Mouse (Mus musculus) hindbrain, embryonic 15.5 days (tissue): ENCODE data around the gene Adgrb2. TPM values are rescaled to one million over a fixed set of nuclear protein-coding genes. Genes with fewer than 3 reads are reported as not detected.

ENCODE experiments used
- ATAC-seq: fragments of 200-750 bp; cut with Nextera tagmentation; 2 replicates; pipeline ENCODE4 v1.8.0; 2017; ENCODE audit warnings: low read depth, moderate number of reproducible peaks, moderate TSS enrichment; ENCODE audit not compliant: low FRiP score
- H3K27ac ChIP-seq: fragments of 300-500 bp; sonication (generic); replicated peaks from 2 replicates; pipeline ENCODE4 v1.5.1; 2015; ENCODE audit warnings: mild to moderate bottlenecking, inconsistent platforms
- H3K27me3 ChIP-seq: fragments of 300-500 bp; sonication (generic); 2 replicates; pipeline ENCODE4 v1.6.1; 2015; ENCODE audit warnings: control low read depth, inconsistent platforms
- H3K36me3 ChIP-seq: fragments of 300-500 bp; sonication (generic); 2 replicates; pipeline ENCODE4 v1.6.1; 2015; ENCODE audit warnings: control low read depth, inconsistent platforms
- H3K4me1 ChIP-seq: fragments of 300-500 bp; sonication (generic); replicated peaks from 2 replicates; pipeline ENCODE4 v1.6.1; 2015; ENCODE audit warnings: control low read depth, inconsistent platforms
- H3K4me2 ChIP-seq: fragments of 300-500 bp; sonication (generic); 2 replicates; pipeline ENCODE4 v1.6.1; 2015; ENCODE audit warnings: moderate library complexity, mild to moderate bottlenecking, inconsistent platforms
- H3K4me3 ChIP-seq: fragments of 300-500 bp; sonication (generic); 2 replicates; pipeline ENCODE4 v1.5.1; 2015; ENCODE audit warnings: mild to moderate bottlenecking, inconsistent platforms
- H3K9ac ChIP-seq: fragments of 300-500 bp; sonication (generic); 2 replicates; pipeline ENCODE4 v1.6.1; 2015; ENCODE audit warnings: inconsistent platforms
- H3K9me3 ChIP-seq: fragments of 300-500 bp; sonication (generic); 2 replicates; pipeline ENCODE4 v1.6.1; 2016; ENCODE audit warnings: control low read depth, inconsistent platforms
- WGBS: fragments of 180-500 bp; shearing (Covaris S2); methylation state at CpG from one replicate; pipeline ENCODE4 v1.1.7; 2015; 5-methylcytosine and 5-hydroxymethylcytosine counted together
- polyA plus RNA-seq: library from polyadenylated mRNA; unstranded; fragments of >200 nt; fragmentation: Nextera tagmentation; extraction: Ambion mirVana; gene quantifications from 2 replicates; pipeline ENCODE4 v1.2.1, GENCODE M21; 2015

Adgrb2 gene
- polyA plus RNA-seq, 1 experiment from 2014 or later, result 17.4 TPM

- Histone ChIP-seq H3K4me1 (peaks cover 48% of the 10 kb centered on the region), H3K9me3 (no peaks in the 10 kb centered on the region), H3K4me3 (no peak overlapping the region), H3K27ac (no peak overlapping the region; the same call in 1 of the 2 replicates), H3K4me2 (no peak overlapping the region), H3K27me3 (no peaks in the 10 kb centered on the region), H3K9ac (no peak overlapping the region), H3K36me3 (peaks cover 11% of the 10 kb centered on the region)
- WGBS, result 67% methylated on average over 5 of the region's 5 CpGs
- ATAC-seq, result no peak
Measured at GRCm38 (mm10) chr4:129993213-129993612, 8.5 kb downstream of the Adgrb2 start.

GRCm38 (mm10) chr4:129993944-129994695 lies 9.4 kb downstream of the Adgrb2 start:
- ATAC-seq, result no peak
- Histone ChIP-seq H3K9me3 (no peaks in the 10 kb centered on the region), H3K4me3 (no peak overlapping the region), H3K36me3 (peaks cover 11% of the 10 kb centered on the region), H3K4me2 (no peak overlapping the region), H3K9ac (no peak overlapping the region), H3K27me3 (no peaks in the 10 kb centered on the region), H3K27ac (peak overlapping the region; percentile 52), H3K4me1 (peaks cover 39% of the 10 kb centered on the region)
- 52% methylated on average over 16 of the region's 16 CpGs for WGBS

DNA sequence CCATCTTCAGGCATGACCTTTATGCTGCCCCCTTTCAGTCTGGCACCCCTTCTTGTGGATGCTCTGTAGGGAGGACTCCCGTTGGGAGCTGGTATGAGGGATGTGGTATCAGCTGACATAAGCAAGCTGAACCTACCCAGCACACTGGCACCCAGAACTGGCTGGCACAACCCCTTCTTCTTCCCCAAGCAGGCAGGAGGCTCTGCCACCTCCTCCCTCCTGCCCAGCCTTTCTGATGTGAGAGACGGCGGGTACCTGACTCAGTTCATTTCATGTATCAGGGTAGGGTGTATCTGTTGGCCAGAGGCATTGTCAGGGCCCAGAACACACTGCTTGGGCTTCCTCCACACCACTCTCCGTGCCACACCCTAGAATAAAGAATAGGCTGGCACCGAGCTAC lies 10.1 kb downstream of the Adgrb2 start:
- Histone ChIP-seq H3K36me3 (peaks cover 11% of the 10 kb centered on the region), H3K9ac (no peak overlapping the region), H3K27me3 (no peaks in the 10 kb centered on the region), H3K27ac (peak overlapping the region; percentile 52; the same call in 1 of the 2 replicates), H3K4me2 (no peak overlapping the region), H3K4me3 (no peak overlapping the region), H3K9me3 (no peaks in the 10 kb centered on the region), H3K4me1 (peaks cover 34% of the 10 kb centered on the region)
- WGBS, result 81% methylated on average over 5 of the region's 5 CpGs
- ATAC-seq, result no peak

DNA sequence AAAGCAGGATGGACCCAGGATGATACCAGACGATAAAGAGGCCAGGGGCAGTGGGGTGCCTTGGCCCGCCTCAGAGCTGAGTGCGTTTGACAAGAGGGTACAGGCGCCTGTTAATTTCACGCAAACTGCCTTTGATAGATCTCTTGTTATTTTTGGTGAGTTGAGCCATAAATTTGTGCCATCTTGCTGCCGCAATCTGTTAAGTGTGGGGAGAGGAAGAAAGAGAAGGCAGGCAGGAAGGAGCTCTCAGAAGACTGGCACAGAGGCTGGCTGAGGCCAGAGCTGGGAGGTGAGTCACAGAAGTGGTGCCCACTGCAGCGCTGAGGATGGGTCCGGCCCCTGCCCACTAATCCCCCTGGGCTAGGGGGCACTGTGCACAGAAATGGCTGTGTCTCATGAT lies 10.6 kb downstream of the Adgrb2 start:
- H3K4me2 ChIP-seq, result no peak overlapping the region
- H3K9ac ChIP-seq, result no peak overlapping the region
- no peaks in the 10 kb centered on the region for H3K27me3 ChIP-seq
- H3K4me3 ChIP-seq, result no peak overlapping the region
- WGBS, result 80% methylated on average over 8 of the region's 8 CpGs
- peaks cover 11% of the 10 kb centered on the region for H3K36me3 ChIP-seq
- H3K9me3 ChIP-seq, result no peaks in the 10 kb centered on the region
- ATAC-seq, result no peak
- H3K4me1 ChIP-seq, result peaks cover 29% of the 10 kb centered on the region
- H3K27ac ChIP-seq, result no peak overlapping the region

DNA sequence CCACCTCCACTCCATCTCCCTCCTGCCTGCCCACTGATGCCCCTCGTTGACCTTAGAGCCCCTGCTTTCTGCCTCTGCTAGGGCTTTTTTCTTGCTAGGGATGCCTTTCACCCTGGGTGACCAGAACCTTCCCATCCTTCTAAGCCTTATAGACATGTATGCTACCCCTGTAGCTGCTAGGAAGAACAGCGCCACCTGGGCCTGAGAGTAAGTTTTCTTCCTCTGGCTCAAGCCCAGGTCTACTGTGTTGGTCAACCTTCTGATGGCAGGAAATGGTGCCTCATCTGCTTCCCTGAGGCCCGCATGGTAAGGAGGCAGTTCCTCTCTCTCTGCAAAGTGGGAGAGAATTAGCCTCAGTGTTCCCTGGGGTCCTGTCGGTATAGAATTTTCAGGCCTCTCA lies 11.3 kb downstream of the Adgrb2 start:
- Histone ChIP-seq H3K9me3 (no peaks in the 10 kb centered on the region), H3K4me3 (no peak overlapping the region), H3K27ac (no peak overlapping the region), H3K9ac (no peak overlapping the region), H3K4me2 (no peak overlapping the region), H3K27me3 (no peaks in the 10 kb centered on the region), H3K4me1 (peaks cover 30% of the 10 kb centered on the region), H3K36me3 (peaks cover 11% of the 10 kb centered on the region)
- 74% methylated on average over 4 of the region's 4 CpGs for WGBS
- ATAC-seq, result no peak

DNA sequence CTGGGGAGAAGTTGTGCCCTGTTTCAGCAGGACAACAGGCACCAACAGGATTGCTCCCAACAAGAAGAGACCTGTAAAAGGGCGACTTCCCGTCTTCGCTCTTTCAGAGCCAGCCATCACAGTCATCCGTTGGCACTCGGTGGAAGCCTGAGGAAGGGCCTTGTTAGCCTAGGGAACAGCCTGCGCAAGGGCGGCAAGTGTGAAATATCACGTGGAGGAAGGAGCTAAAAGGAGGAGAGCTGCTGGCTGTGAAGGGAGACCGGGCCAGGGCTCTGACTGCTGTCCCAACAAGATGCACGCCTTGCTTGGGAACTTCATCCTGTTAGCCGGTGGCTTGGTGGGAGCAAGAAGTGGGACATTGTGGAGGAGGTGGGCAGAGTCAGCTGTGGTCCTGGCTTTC lies 13.5 kb downstream of the Adgrb2 start:
- Histone ChIP-seq H3K9ac (no peak overlapping the region), H3K27ac (no peak overlapping the region), H3K9me3 (no peaks in the 10 kb centered on the region), H3K36me3 (no peaks in the 10 kb centered on the region; the same call in 1 of the 2 replicates), H3K4me3 (no peak overlapping the region), H3K4me2 (no peak overlapping the region), H3K4me1 (peaks cover 37% of the 10 kb centered on the region), H3K27me3 (no peaks in the 10 kb centered on the region)
- 68% methylated on average over 11 of the region's 11 CpGs for WGBS
- ATAC-seq, result no peak

DNA sequence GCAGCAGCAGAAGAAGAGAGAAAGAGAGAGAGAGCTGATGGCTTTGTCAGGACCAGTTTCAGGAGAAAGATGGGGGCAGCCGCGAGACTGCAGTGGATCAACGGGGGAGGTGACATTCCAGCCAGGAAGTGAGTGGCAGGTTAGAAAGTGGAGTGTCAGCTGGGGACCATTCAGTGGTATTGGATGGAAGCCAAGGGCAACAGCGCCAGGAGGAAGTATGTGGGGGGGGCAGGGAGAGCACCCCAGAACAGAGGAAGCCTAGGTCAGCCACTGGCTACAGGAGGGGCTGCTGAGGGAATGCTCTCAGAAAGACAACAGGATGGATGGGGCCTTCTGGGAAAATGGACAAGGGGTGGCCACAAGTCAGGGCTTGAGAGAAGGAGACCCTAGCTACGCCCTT lies 17.0 kb downstream of the Adgrb2 start:
- Histone ChIP-seq H3K36me3 (no peaks in the 10 kb centered on the region; the same call in 1 of the 2 replicates), H3K9me3 (no peaks in the 10 kb centered on the region), H3K27ac (peak overlapping the region; percentile 45), H3K9ac (no peak overlapping the region), H3K4me3 (no peak overlapping the region), H3K4me1 (peaks cover 24% of the 10 kb centered on the region), H3K27me3 (no peaks in the 10 kb centered on the region), H3K4me2 (no peak overlapping the region)
- ATAC-seq, result no peak
- WGBS, result 27% methylated on average over 5 of the region's 5 CpGs

DNA sequence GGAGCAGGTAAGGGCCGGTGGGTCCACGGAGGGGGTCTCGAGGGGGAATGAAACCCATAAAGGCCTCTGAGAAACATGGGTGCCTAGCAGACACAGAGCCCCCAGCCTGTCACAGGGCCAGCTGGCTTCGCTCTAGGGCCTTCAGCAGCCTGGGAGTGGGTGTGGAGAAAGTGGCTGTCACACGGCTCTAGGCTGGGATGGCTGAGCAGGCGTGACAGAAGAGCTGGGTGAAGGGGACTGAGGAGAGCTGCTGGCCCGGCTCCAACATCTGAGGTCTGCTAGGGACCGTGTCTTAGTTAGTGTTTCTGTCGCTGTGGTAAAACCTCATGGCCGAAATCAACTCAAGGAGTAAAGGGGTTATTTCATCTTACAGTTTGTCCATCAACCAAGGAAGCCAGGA lies 17.5 kb downstream of the Adgrb2 start:
- no peak overlapping the region for H3K4me3 ChIP-seq
- H3K9me3 ChIP-seq, result no peaks in the 10 kb centered on the region
- peaks cover 25% of the 10 kb centered on the region for H3K4me1 ChIP-seq
- H3K36me3 ChIP-seq, result no peaks in the 10 kb centered on the region; the same call in 1 of the 2 replicates
- no peak overlapping the region for H3K4me2 ChIP-seq
- ATAC-seq, result peak; percentile 63; the same call in 1 of the 2 replicates
- no peak overlapping the region for H3K9ac ChIP-seq
- peak overlapping the region; percentile 45 for H3K27ac ChIP-seq
- no peaks in the 10 kb centered on the region for H3K27me3 ChIP-seq
- 50% methylated on average over 10 of the region's 10 CpGs for WGBS

- 54% methylated on average over 9 of the region's 9 CpGs for WGBS
- H3K9ac ChIP-seq, result no peak overlapping the region
- H3K9me3 ChIP-seq, result no peaks in the 10 kb centered on the region
- no peak overlapping the region for H3K27ac ChIP-seq
- no peak overlapping the region for H3K4me2 ChIP-seq
- peaks cover 21% of the 10 kb centered on the region for H3K4me1 ChIP-seq
- H3K27me3 ChIP-seq, result no peaks in the 10 kb centered on the region
- no peak overlapping the region for H3K4me3 ChIP-seq
- no peak for ATAC-seq
- H3K36me3 ChIP-seq, result peaks cover 12% of the 10 kb centered on the region
Measured at GRCm38 (mm10) chr4:130005593-130005992, 20.9 kb downstream of the Adgrb2 start.

DNA sequence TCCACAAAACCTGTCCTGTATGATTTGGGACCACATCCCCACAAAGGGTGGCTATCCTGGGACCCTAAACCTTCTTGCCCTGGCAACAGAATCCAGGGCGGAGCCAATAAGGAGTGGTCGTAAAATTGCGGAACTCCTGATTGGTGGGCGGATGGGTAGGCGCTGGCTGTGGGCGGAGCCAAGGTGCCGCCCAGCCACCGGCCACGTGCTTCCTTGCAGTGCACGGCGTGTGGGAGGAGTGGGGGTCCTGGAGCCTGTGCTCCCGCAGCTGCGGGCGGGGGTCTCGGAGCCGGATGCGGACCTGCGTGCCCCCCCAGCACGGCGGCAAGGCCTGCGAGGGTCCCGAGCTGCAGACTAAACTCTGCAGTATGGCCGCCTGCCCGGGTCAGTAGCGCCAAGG lies 21.9 kb downstream of the Adgrb2 start:
- Histone ChIP-seq H3K36me3 (peaks cover 20% of the 10 kb centered on the region), H3K27ac (no peak overlapping the region), H3K9ac (no peak overlapping the region), H3K4me1 (peaks cover 12% of the 10 kb centered on the region), H3K4me2 (peak overlapping the region; percentile 43), H3K27me3 (no peaks in the 10 kb centered on the region), H3K4me3 (peak overlapping the region; percentile 8; the same call in 1 of the 2 replicates), H3K9me3 (no peaks in the 10 kb centered on the region)
- WGBS, result 31% methylated on average over 25 of the region's 25 CpGs
- ATAC-seq, result no peak

- Histone ChIP-seq H3K27me3 (no peaks in the 10 kb centered on the region), H3K9ac (no peak overlapping the region), H3K9me3 (no peaks in the 10 kb centered on the region), H3K4me3 (no peak overlapping the region), H3K4me2 (no peak overlapping the region), H3K36me3 (peaks cover 28% of the 10 kb centered on the region), H3K4me1 (peaks cover 7% of the 10 kb centered on the region), H3K27ac (no peak overlapping the region)
- WGBS, result 81% methylated on average over 14 of the region's 14 CpGs
- ATAC-seq, result no peak
Measured at GRCm38 (mm10) chr4:130009043-130009442, 24.4 kb downstream of the Adgrb2 start.

- ATAC-seq, result no peak
- H3K27me3 ChIP-seq, result no peaks in the 10 kb centered on the region
- H3K9ac ChIP-seq, result no peak overlapping the region
- 92% methylated on average over 4 of the region's 4 CpGs for WGBS
- H3K4me3 ChIP-seq, result no peak overlapping the region
- peaks cover 28% of the 10 kb centered on the region for H3K36me3 ChIP-seq
- H3K4me1 ChIP-seq, result peaks cover 7% of the 10 kb centered on the region
- no peaks in the 10 kb centered on the region for H3K9me3 ChIP-seq
- H3K4me2 ChIP-seq, result no peak overlapping the region
- no peak overlapping the region for H3K27ac ChIP-seq
Measured at GRCm38 (mm10) chr4:130010723-130011122, 26.1 kb downstream of the Adgrb2 start.

DNA sequence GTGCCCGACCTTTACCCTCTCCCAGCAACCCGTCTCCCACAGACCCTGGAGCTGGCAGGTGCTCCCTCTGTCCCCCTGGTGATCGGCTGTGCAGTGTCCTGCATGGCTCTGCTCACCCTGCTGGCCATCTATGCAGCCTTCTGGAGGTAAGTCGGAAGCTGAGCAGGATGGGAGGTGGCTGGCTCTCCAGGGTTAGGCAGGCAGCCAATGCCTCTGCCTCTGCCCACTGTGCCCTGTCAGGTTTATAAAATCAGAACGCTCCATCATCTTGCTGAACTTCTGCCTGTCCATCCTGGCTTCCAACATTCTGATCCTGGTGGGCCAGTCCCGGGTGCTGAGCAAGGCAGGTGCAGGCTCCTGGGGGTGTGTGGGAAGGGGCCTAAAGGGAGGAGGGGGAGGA lies 27.6 kb downstream of the Adgrb2 start:
- ATAC-seq, result no peak
- Histone ChIP-seq H3K36me3 (peaks cover 32% of the 10 kb centered on the region), H3K4me3 (no peak overlapping the region), H3K4me2 (no peak overlapping the region), H3K4me1 (no peaks in the 10 kb centered on the region), H3K9me3 (no peaks in the 10 kb centered on the region), H3K9ac (no peak overlapping the region), H3K27ac (no peak overlapping the region), H3K27me3 (no peaks in the 10 kb centered on the region)
- WGBS, result 72% methylated on average over 6 of the region's 6 CpGs
